Mouse (Mus musculus) heart, postnatal 0 days (tissue): ENCODE measurements around the gene Pde7b.

ENCODE experiments used
- CTCF ChIP-seq: IDR thresholded peaks from 2 replicates; pipeline ENCODE4 v1.5.1; 2016; ENCODE audit warnings: antibody characterized with exemption, control low read depth, low read depth
- EP300 ChIP-seq: IDR thresholded peaks from 2 replicates; pipeline ENCODE4 v1.6.1; 2016; ENCODE audit warnings: antibody characterized with exemption, low read depth

DNA sequence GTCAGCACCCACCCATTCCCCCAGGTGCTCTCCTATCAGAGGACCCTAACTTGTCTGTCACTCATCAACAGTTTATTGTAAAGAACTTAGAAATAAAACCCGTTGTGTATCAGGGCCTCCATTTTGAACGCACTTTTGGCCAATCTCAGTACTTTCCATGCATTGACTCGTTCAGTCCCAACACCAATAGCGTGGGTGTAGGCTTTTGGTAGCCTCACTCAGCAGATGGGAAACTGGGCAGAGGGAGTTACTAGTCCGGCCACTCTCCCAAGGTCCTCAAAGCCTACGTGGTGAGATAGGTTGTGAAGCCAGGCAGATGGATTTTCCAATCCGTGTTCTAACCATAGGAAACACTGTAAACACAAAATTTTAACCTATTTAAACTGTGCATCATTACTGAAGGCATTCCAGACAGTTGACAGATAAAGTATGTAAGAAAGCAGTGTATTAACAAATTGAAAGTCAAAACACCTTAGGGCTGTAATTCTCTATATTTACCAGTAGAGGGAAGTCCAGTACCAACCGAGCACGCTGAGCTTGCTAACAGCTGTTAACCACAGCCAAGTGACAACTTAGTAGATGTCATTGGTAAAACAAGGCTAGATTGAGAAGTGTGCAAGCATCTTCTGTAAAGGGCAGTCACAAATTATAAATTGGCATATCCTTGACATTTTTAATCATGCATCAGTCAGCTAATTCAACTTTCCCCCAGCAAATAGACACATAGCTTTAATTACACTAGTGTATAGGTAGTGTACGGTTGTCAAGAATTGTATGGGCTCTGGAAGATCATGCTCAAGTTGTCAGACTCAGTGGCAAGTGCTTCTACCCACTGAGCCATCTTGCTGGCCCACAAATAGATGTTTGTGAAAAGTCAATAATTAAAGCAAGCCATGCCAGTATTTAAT, 363.1 kb downstream of the Pde7b start:
- peak; percentile 81 for TF ChIP-seq CTCF
- no peak for TF ChIP-seq EP300
